Mouse (Mus musculus): ENCODE measurements at regions not wholly inside any gene's neighbourhood (a gene's known extent, or its start where the extent isn't known, plus 50 kb on each side); places are given as distances from the start of the nearest gene placed in this dataset.

DNA sequence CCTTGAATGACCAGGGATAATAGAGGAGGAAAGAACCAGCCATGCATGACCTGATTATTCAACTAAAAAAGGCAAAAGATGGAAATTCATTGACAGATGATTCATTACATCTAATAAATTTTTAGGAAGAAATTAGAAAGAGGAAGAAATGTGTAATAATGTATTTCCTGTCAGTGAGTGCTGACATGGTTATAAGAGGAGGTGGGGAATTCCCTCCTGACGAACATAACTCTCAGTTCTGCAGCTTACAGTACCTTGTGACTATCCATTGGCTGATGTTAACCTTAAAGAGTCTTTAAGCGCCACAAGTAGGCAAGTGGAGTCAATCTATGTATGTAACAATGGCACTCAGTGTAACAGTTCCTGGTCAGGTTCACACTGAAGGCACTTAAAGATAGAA lies 492.7 kb downstream of the Fgf9 start:
- DNase-seq (ENCODE audit: low read depth, low spot score), result no peak
- Histone ChIP-seq H3K4me3 (ENCODE audit: control insufficient read depth in 1 of 2, insufficient read depth in 1 of 2, low read depth in 2 of 2, low read length in 2 of 2) (no peak overlapping the region), H3K27ac (ENCODE audit: control insufficient read depth, low read depth, low read length) (no peak overlapping the region), H3K4me1 (ENCODE audit: control insufficient read depth in 1 of 2, insufficient read depth in 2 of 2, low read length in 2 of 2) (no peaks in the 10 kb centered on the region), H3K9ac (ENCODE audit: control insufficient read depth, low read depth, low read length, poor library complexity, severe bottlenecking) (no peak overlapping the region), H3K79me2 (ENCODE audit: control insufficient read depth, insufficient read depth, low read length, poor library complexity) (no peaks in the 10 kb centered on the region), H3K27me3 (ENCODE audit: control insufficient read depth in 1 of 2, insufficient read depth in 2 of 2, low read length in 2 of 2) (no peaks in the 10 kb centered on the region), H3K36me3 (ENCODE audit: control insufficient read depth in 1 of 2, insufficient read depth in 2 of 2, low read length in 2 of 2) (no peaks in the 10 kb centered on the region), H3K9me3 (replicated peaks; ENCODE audit: insufficient read depth, low read length) (no peaks in the 10 kb centered on the region)
- no peak for TF ChIP-seq SIN3A (IDR thresholded peaks at IDR 0.05; ENCODE audit: low read length)
- TF ChIP-seq MAZ (IDR thresholded peaks at IDR 0.05; ENCODE audit: low read depth, low read length), result no peak
- no peak for TF ChIP-seq EP300 (IDR thresholded peaks at IDR 0.05; ENCODE audit: low read depth in 1 of 2, low read length in 2 of 2)
- TF ChIP-seq NELFE (IDR thresholded peaks at IDR 0.05; ENCODE audit: low read depth, low read length), result no peak
- TF ChIP-seq CHD1 (IDR thresholded peaks at IDR 0.05; ENCODE audit: low read depth, low read length), result no peak
- TF ChIP-seq E2F4 (IDR thresholded peaks at IDR 0.05; ENCODE audit: borderline replicate concordance, low read depth, low read length), result no peak
- TF ChIP-seq RAD21 (IDR thresholded peaks at IDR 0.05; ENCODE audit: low read depth, low read length), result no peak
- TF ChIP-seq NRF1 (IDR thresholded peaks at IDR 0.05; ENCODE audit: insufficient read depth, low read depth, low read length, poor library complexity, severe bottlenecking), result no peak

DNA sequence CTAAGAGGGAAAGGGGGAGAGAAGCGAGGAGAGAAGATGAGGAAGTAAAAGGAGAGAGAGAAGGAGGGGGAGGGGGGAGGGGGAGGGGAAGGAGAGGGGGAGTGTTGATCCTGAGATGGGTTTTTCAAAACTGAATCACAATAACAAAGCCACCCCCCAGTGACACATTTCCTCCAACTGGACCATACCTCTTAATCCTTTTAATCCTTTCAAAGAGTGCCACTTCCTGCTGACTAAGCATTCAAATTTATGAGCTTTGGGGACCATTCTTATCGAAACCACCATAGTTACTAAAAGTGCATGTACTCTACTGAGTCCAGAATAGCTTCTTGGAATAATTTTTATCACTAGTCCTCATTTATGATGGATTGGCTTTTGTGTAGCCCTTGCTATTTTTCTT lies 480.4 kb downstream of the Fgf9 start:
- DNase-seq (ENCODE audit: low read depth, low spot score), result no peak
- Histone ChIP-seq H3K9ac (ENCODE audit: control insufficient read depth, low read depth, low read length, poor library complexity, severe bottlenecking) (no peak overlapping the region), H3K36me3 (ENCODE audit: control insufficient read depth in 1 of 2, insufficient read depth in 2 of 2, low read length in 2 of 2) (no peaks in the 10 kb centered on the region), H3K4me1 (ENCODE audit: control insufficient read depth in 1 of 2, insufficient read depth in 2 of 2, low read length in 2 of 2) (no peaks in the 10 kb centered on the region), H3K9me3 (replicated peaks; ENCODE audit: insufficient read depth, low read length) (no peaks in the 10 kb centered on the region), H3K27ac (ENCODE audit: control insufficient read depth, low read depth, low read length) (no peak overlapping the region), H3K79me2 (ENCODE audit: control insufficient read depth, insufficient read depth, low read length, poor library complexity) (no peaks in the 10 kb centered on the region), H3K27me3 (ENCODE audit: control insufficient read depth in 1 of 2, insufficient read depth in 2 of 2, low read length in 2 of 2) (no peaks in the 10 kb centered on the region), H3K4me3 (ENCODE audit: control insufficient read depth in 1 of 2, insufficient read depth in 1 of 2, low read depth in 2 of 2, low read length in 2 of 2) (no peak overlapping the region)
- no peak for TF ChIP-seq ZC3H11A (IDR thresholded peaks at IDR 0.05; ENCODE audit: low read depth, low read length)
- TF ChIP-seq ZKSCAN1 (IDR thresholded peaks at IDR 0.05; ENCODE audit: low read depth, low read length), result no peak
- TF ChIP-seq UBTF (IDR thresholded peaks at IDR 0.05; ENCODE audit: borderline replicate concordance, insufficient read depth, low read depth, low read length), result no peak
- TF ChIP-seq USF1 (IDR thresholded peaks at IDR 0.05; ENCODE audit: low read depth, low read length), result no peak

DNA sequence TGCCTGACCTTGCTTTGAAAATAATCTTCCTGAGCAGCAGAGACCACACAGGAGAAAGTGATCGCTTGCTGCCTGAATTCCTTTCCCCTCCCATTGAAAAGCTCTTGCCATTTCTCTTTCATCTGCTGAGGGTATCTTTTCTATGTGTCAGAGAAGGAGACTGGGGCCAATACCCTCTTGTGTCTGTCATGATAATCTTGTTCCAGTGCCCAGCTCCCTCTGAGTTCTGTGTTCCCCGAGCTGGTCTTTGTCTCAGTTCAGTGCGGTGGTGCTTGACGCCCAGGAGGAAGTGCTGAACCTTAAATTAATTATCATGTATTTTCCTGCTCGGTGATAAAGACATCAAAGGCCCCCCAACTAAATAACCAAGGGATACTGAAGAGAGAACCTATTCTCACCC lies 475.4 kb downstream of the Fgf9 start:
- Histone ChIP-seq H3K9me3 (replicated peaks; ENCODE audit: insufficient read depth, low read length) (no peaks in the 10 kb centered on the region), H3K9ac (ENCODE audit: control insufficient read depth, low read depth, low read length, poor library complexity, severe bottlenecking) (no peak overlapping the region), H3K27ac (ENCODE audit: control insufficient read depth, low read depth, low read length) (no peak overlapping the region), H3K4me3 (ENCODE audit: control insufficient read depth in 1 of 2, insufficient read depth in 1 of 2, low read depth in 2 of 2, low read length in 2 of 2) (no peak overlapping the region), H3K79me2 (ENCODE audit: control insufficient read depth, insufficient read depth, low read length, poor library complexity) (no peaks in the 10 kb centered on the region), H3K36me3 (ENCODE audit: control insufficient read depth in 1 of 2, insufficient read depth in 2 of 2, low read length in 2 of 2) (no peaks in the 10 kb centered on the region), H3K4me1 (ENCODE audit: control insufficient read depth in 1 of 2, insufficient read depth in 2 of 2, low read length in 2 of 2) (no peaks in the 10 kb centered on the region), H3K27me3 (ENCODE audit: control insufficient read depth in 1 of 2, insufficient read depth in 2 of 2, low read length in 2 of 2) (no peaks in the 10 kb centered on the region)
- no peak for TF ChIP-seq MEF2A (IDR thresholded peaks at IDR 0.05; ENCODE audit: extremely low read depth, insufficient replicate concordance, low read depth, low read length, poor library complexity, severe bottlenecking)
- TF ChIP-seq NRF1 (IDR thresholded peaks at IDR 0.05; ENCODE audit: insufficient read depth, low read depth, low read length, poor library complexity, severe bottlenecking), result no peak
- TF ChIP-seq USF1 (IDR thresholded peaks at IDR 0.05; ENCODE audit: low read depth, low read length), result no peak
- no peak for TF ChIP-seq ETS1 (IDR thresholded peaks at IDR 0.05; ENCODE audit: low read depth, low read length)
- no peak for TF ChIP-seq ELF1 (IDR thresholded peaks at IDR 0.05; ENCODE audit: low read depth, low read length)
- TF ChIP-seq POLR2AphosphoS2 (IDR thresholded peaks at IDR 0.05; ENCODE audit: low read length), result no peak
- TF ChIP-seq RAD21 (IDR thresholded peaks at IDR 0.05; ENCODE audit: low read depth, low read length), result no peak
- no peak for TF ChIP-seq BHLHE40 (IDR thresholded peaks at IDR 0.05; ENCODE audit: borderline replicate concordance, low read depth, low read length)
- TF ChIP-seq UBTF (IDR thresholded peaks at IDR 0.05; ENCODE audit: borderline replicate concordance, insufficient read depth, low read depth, low read length), result no peak
- no peak for TF ChIP-seq MAZ (IDR thresholded peaks at IDR 0.05; ENCODE audit: low read depth, low read length)
- no peak for TF ChIP-seq MYB (IDR thresholded peaks at IDR 0.05; ENCODE audit: low read depth, low read length)
- no peak for TF ChIP-seq JUND (IDR thresholded peaks at IDR 0.05; ENCODE audit: low read depth, low read length)
- DNase-seq (ENCODE audit: low read depth, low spot score), result no peak

All from MEL (cell line).